Mouse (Mus musculus): ENCODE measurements around the gene Col9a3.

DNA sequence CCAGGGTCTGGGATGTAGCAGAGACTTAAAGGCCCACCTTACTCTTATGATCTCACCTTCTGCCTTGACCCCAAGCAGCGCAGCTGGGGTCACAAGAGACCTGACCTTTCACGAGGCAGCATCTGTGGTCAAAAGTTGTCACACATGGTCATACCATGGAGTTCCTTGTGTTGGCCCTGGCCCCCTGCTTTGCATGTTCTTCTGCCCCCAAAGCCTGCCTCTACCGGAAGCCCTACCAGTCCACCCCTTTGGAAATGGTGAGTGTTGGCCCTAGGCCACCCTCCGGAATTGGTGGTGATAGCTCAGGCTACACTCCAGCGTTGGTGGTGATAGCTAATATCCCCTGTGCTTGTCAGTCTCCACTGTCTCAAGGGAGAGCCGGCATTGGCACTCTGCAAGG, 34.3 kb upstream of the Col9a3 start:
- no peak for TF ChIP-seq POLR2A (IDR thresholded peaks at IDR 0.05; ENCODE audit: borderline replicate concordance, extremely low read depth, low read depth, low read length)
- no peak for TF ChIP-seq CTCF (IDR thresholded peaks at IDR 0.05; ENCODE audit: insufficient read depth, low read length)
